Mouse (Mus musculus) forebrain, embryonic 16.5 days (tissue): ENCODE data around the gene Cfap99. TPM values are rescaled to one million over a fixed set of nuclear protein-coding genes. Genes with fewer than 3 reads are reported as not detected.

ENCODE experiments used
- ATAC-seq: fragments of 200-750 bp; cut with Nextera tagmentation; 2 replicates; pipeline ENCODE4 v1.8.0; 2017; ENCODE audit warnings: mild to moderate bottlenecking, moderate library complexity
- H3K27ac ChIP-seq: fragments of 300-500 bp; sonication (generic); 2 replicates; pipeline ENCODE4 v1.5.1; 2014; ENCODE audit warnings: low read length, control low read depth
- H3K27me3 ChIP-seq: fragments of 300-500 bp; sonication (generic); replicated peaks from 2 replicates; pipeline ENCODE4 v1.6.1; 2014; ENCODE audit warnings: low read length; ENCODE audit not compliant: control insufficient read depth, insufficient read depth
- H3K36me3 ChIP-seq: fragments of 300-500 bp; sonication (generic); 2 replicates; pipeline ENCODE4 v1.6.1; 2014; ENCODE audit not compliant: control insufficient read depth, insufficient read depth
- H3K4me1 ChIP-seq: fragments of 300-500 bp; sonication (generic); replicated peaks from 2 replicates; pipeline ENCODE4 v1.6.1; 2014; ENCODE audit warnings: low read length; ENCODE audit not compliant: control insufficient read depth, insufficient read depth
- H3K4me2 ChIP-seq: fragments of 300-500 bp; sonication (generic); 2 replicates; pipeline ENCODE4 v1.6.1; 2014; ENCODE audit warnings: mild to moderate bottlenecking, low read length, control low read depth
- H3K4me3 ChIP-seq: fragments of 300-500 bp; sonication (generic); replicated peaks from 2 replicates; pipeline ENCODE4 v1.5.1; 2014; ENCODE audit warnings: mild to moderate bottlenecking, low read length, control low read depth
- H3K9ac ChIP-seq: fragments of 300-500 bp; sonication (generic); replicated peaks from 2 replicates; pipeline ENCODE4 v1.6.1; 2014; ENCODE audit warnings: low read depth, low read length, control low read depth
- H3K9me3 ChIP-seq: fragments of 300-500 bp; sonication (generic); 2 replicates; pipeline ENCODE4 v1.6.1; 2016; ENCODE audit warnings: low read length; ENCODE audit not compliant: control insufficient read depth
- WGBS: fragments of 180-500 bp; shearing (Covaris S2); extraction: QIAGEN DNeasy Blood & Tissue Kit; methylation state at CpG from one replicate; pipeline ENCODE4 v1.1.7; 2014; 5-methylcytosine and 5-hydroxymethylcytosine counted together
- polyA plus RNA-seq: library from polyadenylated mRNA; unstranded; fragments of >200 nt; fragmentation: Nextera tagmentation; extraction: Ambion mirVana; gene quantifications from 2 replicates; pipeline ENCODE4 v1.2.1, GENCODE M21; 2015

The Cfap99 gene
- polyA plus RNA-seq, 1 experiment from 2014 or later: not detected

DNA sequence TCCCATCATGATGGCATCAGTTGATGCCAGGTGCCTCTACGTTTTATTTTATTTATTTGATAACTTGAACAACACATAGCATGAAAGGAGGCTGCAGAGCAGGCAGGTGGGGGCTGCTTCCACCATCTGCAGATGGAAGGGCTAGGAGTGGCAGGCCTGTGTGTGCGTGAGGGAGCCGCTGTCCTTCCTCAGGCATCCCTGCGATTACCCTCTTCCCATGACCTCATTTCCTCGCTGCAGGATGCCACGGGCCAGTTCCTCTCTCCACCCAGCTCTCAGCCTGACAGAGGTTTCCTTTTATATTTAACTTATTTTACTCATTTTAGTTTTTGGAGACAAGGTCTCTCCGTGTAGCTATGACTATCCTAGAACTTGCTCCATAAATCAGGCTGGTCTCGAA lies 34.1 kb upstream of the Cfap99 start:
- Histone ChIP-seq H3K4me1 (peaks cover 22% of the 10 kb centered on the region), H3K9ac (no peak overlapping the region), H3K27me3 (no peaks in the 10 kb centered on the region), H3K4me3 (no peak overlapping the region), H3K9me3 (no peaks in the 10 kb centered on the region), H3K36me3 (no peaks in the 10 kb centered on the region), H3K27ac (no peak overlapping the region), H3K4me2 (no peak overlapping the region)
- no peak for ATAC-seq
- 80% methylated on average over 8 of the region's 8 CpGs for WGBS

DNA sequence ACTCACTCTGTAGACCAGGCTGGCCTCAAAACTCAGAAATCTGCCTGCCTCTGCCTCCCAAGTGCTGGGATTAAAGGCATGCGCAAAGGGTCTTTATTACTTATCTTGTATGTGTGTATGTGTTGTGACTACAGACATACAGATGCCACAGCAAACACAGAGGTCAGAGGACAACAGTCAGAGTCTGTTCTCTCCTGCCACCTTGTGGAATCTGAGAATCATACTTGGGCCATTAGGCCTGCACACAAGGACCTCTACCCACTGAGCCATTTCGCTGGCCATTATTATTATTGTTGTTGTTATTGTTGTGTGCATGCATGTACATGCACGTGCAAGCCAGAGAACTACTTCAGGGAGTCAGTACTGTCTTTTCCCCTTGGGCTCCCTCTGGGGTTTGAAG lies 33.2 kb upstream of the Cfap99 start:
- WGBS: 84% methylated on average over 3 of the region's 3 CpGs
- Histone ChIP-seq H3K27me3 (no peaks in the 10 kb centered on the region), H3K4me1 (peaks cover 19% of the 10 kb centered on the region), H3K4me2 (no peak overlapping the region), H3K4me3 (no peak overlapping the region), H3K9me3 (no peaks in the 10 kb centered on the region), H3K27ac (no peak overlapping the region), H3K36me3 (no peaks in the 10 kb centered on the region), H3K9ac (no peak overlapping the region)
- ATAC-seq: no peak

DNA sequence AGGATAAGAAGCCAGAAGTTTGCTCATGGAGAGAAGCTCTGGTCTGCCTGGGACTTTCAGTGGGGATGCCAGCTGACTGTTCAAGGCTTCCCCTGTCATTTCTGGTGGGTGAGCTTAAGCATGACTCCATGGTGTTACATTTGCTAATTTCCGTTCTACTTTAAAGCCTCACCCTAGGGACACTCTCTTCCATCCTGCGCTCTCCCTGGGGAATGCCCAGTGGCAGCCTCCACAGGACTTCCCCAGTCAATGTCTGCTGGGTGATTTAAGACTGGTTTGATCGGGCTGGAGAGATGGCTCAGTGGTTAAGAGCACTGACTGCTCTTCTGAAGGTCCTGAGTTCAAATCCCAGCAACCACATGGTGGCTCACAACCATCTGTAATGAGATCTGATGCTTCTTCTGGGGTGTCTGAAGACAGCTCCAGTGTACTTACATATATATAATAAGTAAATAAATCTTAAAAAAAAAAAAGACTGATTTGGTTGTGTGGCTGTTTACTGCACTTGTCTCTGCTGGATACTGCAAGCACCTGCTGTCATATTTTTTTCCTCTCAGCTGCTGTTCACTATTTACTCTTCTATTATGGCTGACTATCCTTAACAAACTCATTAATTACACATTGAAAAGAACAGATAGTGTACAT lies 29.1 kb upstream of the Cfap99 start:
- Histone ChIP-seq H3K27ac (no peak overlapping the region), H3K9ac (no peak overlapping the region), H3K9me3 (no peaks in the 10 kb centered on the region), H3K4me2 (no peak overlapping the region), H3K4me1 (no peaks in the 10 kb centered on the region), H3K4me3 (no peak overlapping the region), H3K27me3 (no peaks in the 10 kb centered on the region), H3K36me3 (no peaks in the 10 kb centered on the region)
- WGBS: 70% methylated on average over 3 of the region's 3 CpGs
- ATAC-seq: no peak

- H3K27ac ChIP-seq: no peak overlapping the region
- ATAC-seq: no peak
- H3K9ac ChIP-seq: no peak overlapping the region
- H3K4me2 ChIP-seq: no peak overlapping the region
- H3K27me3 ChIP-seq: no peaks in the 10 kb centered on the region
- no peak overlapping the region for H3K4me3 ChIP-seq
- no peaks in the 10 kb centered on the region for H3K36me3 ChIP-seq
- no peaks in the 10 kb centered on the region for H3K4me1 ChIP-seq
- 80% methylated on average over 4 of the region's 4 CpGs for WGBS
- no peaks in the 10 kb centered on the region for H3K9me3 ChIP-seq
These were observed 22.3 kb upstream of the Cfap99 start for GRCm38 (mm10) chr5:34266065-34266464.

DNA sequence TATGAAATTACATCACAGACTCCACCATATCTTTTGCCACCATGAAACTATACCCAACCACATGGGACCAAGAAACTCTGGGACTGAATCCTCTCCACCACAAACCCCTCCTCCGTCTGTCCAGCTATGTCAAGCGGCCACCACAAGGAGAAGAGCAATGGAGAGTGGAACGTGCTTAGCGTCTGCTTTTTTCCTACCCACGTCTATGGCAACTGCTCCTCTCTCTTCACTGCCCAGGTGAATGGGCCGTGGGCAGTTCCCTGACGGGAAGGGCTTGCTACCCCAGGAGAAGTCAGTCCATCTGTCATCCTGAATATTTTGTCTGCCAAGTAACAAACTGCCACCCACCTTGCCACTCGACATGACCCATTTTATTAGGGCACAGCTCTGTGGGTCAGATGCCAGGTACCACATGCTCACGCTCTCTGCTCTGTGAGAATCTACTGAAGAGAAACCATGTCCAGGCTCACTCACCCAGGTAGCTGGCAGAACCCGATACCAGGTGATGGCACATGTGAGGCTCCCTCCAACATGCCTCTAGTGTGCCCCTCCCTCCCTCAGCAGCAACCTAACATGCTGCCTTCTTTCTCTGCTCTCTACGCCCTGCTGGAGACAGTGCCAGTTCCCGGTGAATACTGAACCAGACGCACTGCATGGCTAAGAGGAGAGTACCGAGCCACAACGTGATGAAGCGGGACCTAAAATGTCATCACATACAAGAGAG lies 19.0 kb upstream of the Cfap99 start:
- ATAC-seq: no peak
- Histone ChIP-seq H3K4me2 (no peak overlapping the region), H3K27me3 (no peaks in the 10 kb centered on the region), H3K9ac (no peak overlapping the region), H3K9me3 (no peaks in the 10 kb centered on the region), H3K27ac (no peak overlapping the region), H3K4me3 (no peak overlapping the region), H3K4me1 (no peaks in the 10 kb centered on the region), H3K36me3 (no peaks in the 10 kb centered on the region)
- 86% methylated on average over 16 of the region's 16 CpGs for WGBS

DNA sequence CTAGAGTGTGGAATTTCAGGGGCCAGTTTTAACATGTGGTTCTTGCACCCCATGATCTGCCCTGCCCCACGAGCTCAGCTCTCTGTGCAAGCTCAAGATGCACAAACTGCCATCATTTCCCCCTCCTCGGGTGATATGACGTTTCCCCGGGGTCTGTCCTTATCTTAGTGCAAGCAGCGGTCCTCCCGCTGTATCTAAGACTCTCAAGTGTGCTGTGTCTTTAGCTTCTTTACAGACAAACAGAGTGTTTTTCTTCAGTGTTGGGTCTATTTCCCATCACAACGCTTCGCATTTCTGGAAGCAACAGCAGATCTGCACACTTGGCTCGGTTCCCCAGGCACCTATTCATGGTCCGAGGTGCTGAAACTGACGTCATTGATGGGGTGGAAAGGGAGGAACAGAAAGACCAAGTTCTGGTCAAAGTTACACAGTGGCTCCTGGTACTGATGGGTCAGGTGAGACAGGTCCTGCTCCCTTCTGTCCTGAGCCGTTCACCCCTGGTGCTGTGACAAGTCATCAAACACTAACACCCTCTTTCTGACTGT lies 18.4 kb upstream of the Cfap99 start:
- no peaks in the 10 kb centered on the region for H3K9me3 ChIP-seq
- WGBS: 61% methylated on average over 12 of the region's 12 CpGs
- no peak overlapping the region for H3K9ac ChIP-seq
- ATAC-seq: no peak
- H3K4me2 ChIP-seq: no peak overlapping the region
- H3K27ac ChIP-seq: no peak overlapping the region
- no peak overlapping the region for H3K4me3 ChIP-seq
- no peaks in the 10 kb centered on the region for H3K27me3 ChIP-seq
- no peaks in the 10 kb centered on the region for H3K36me3 ChIP-seq
- H3K4me1 ChIP-seq: no peaks in the 10 kb centered on the region

DNA sequence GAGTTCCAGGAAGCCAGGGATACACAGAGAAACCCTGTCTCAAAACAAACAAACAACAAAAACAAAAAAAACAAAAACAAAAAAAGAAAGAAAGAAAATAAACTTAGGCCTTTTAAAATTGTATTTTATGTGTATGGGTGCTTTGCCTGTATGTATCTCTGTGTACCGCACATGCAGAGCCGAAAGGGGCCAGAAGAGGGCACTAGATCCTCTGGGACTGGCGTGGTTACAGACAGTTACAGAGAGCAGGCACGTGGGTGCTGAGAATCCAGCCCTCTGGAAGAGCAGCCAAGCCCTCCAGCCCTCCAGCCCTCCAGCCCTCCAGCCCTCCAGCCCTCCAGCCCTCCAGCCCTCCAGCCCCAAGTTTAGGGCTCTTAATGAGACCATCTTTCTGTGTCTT lies 16.7 kb upstream of the Cfap99 start:
- ATAC-seq: no peak
- H3K4me1 ChIP-seq: no peaks in the 10 kb centered on the region
- no peaks in the 10 kb centered on the region for H3K36me3 ChIP-seq
- WGBS: 41% methylated on average over 3 of the region's 4 CpGs
- H3K4me2 ChIP-seq: no peak overlapping the region
- no peaks in the 10 kb centered on the region for H3K27me3 ChIP-seq
- H3K9me3 ChIP-seq: no peaks in the 10 kb centered on the region
- H3K9ac ChIP-seq: no peak overlapping the region
- H3K27ac ChIP-seq: no peak overlapping the region
- no peak overlapping the region for H3K4me3 ChIP-seq

GRCm38 (mm10) chr5:34273251-34273681 lies 15.1 kb upstream of the Cfap99 start:
- Histone ChIP-seq H3K4me3 (no peak overlapping the region), H3K4me2 (no peak overlapping the region), H3K9me3 (no peaks in the 10 kb centered on the region), H3K9ac (no peak overlapping the region), H3K27ac (no peak overlapping the region), H3K27me3 (no peaks in the 10 kb centered on the region), H3K36me3 (no peaks in the 10 kb centered on the region), H3K4me1 (no peaks in the 10 kb centered on the region)
- WGBS: 84% methylated on average over 5 of the region's 5 CpGs
- no peak for ATAC-seq

GRCm38 (mm10) chr5:34274268-34274667 lies 14.1 kb upstream of the Cfap99 start:
- 71% methylated on average over 3 of the region's 3 CpGs for WGBS
- Histone ChIP-seq H3K9ac (no peak overlapping the region), H3K4me2 (no peak overlapping the region), H3K36me3 (no peaks in the 10 kb centered on the region), H3K27ac (no peak overlapping the region), H3K9me3 (no peaks in the 10 kb centered on the region), H3K27me3 (no peaks in the 10 kb centered on the region), H3K4me1 (no peaks in the 10 kb centered on the region), H3K4me3 (no peak overlapping the region)
- no peak for ATAC-seq
